Mouse (Mus musculus): ENCODE data around the gene Kbtbd6. TPM values are rescaled to one million over a fixed set of nuclear protein-coding genes. Genes with fewer than 3 reads are reported as not detected.

The Kbtbd6 gene
- polyA plus RNA-seq, 1 experiment = 0.14 TPM

GRCm38 (mm10) chr14:79460401-79460800 is 8.8 kb downstream of the Kbtbd6 start:
- WGBS = 86% methylated on average over 1 of the region's 1 CpGs
- Histone ChIP-seq H3K27ac (ENCODE audit: insufficient read depth, low read depth, low read length) (no peak overlapping the region), H3K4me3 (ENCODE audit: insufficient read depth, low read depth, low read length) (no peak overlapping the region), H3K4me1 (ENCODE audit: control insufficient read depth, insufficient read depth, low read length) (no peaks in the 10 kb centered on the region), H3K27me3 (replicated peaks; ENCODE audit: control insufficient read depth, insufficient read depth, low read length) (no peaks in the 10 kb centered on the region), H3K36me3 (ENCODE audit: control insufficient read depth, insufficient read depth, low read length) (peaks cover 5% of the 10 kb centered on the region)
- DNase-seq = no peak
- no peak for TF ChIP-seq POLR2A (IDR thresholded peaks at IDR 0.05; ENCODE audit: low read depth, low read length)
- TF ChIP-seq CTCF (conservative IDR thresholded peaks at IDR 0.05; ENCODE audit: insufficient read depth, insufficient read length, low read depth, low read length) = no peak

- TF ChIP-seq POLR2A (IDR thresholded peaks at IDR 0.05; ENCODE audit: low read depth, low read length) (no peak), CTCF (conservative IDR thresholded peaks at IDR 0.05; ENCODE audit: insufficient read depth, insufficient read length, low read depth, low read length) (no peak)
- H3K4me3 ChIP-seq (ENCODE audit: insufficient read depth, low read depth, low read length) = no peak overlapping the region
These were observed 9.4 kb downstream of the Kbtbd6 start for GRCm38 (mm10) chr14:79460988-79461387.

GRCm38 (mm10) chr14:79465623-79466022 is 14.0 kb downstream of the Kbtbd6 start:
- TF ChIP-seq CTCF (conservative IDR thresholded peaks at IDR 0.05; ENCODE audit: insufficient read depth, insufficient read length, low read depth, low read length) (no peak), POLR2A (IDR thresholded peaks at IDR 0.05; ENCODE audit: low read depth, low read length) (no peak)
- WGBS = 94% methylated on average over 1 of the region's 1 CpGs
- peaks cover 5% of the 10 kb centered on the region for H3K36me3 ChIP-seq (ENCODE audit: control insufficient read depth, insufficient read depth, low read length)

More at GRCm38 (mm10) chr14:79460988-79461387, 9.4 kb downstream of the Kbtbd6 start:
- no peaks in the 10 kb centered on the region for H3K4me1 ChIP-seq (ENCODE audit: control insufficient read depth, insufficient read depth, low read length)
- H3K27ac ChIP-seq (ENCODE audit: insufficient read depth, low read depth, low read length) = no peak overlapping the region
- H3K27me3 ChIP-seq (replicated peaks; ENCODE audit: control insufficient read depth, insufficient read depth, low read length) = no peaks in the 10 kb centered on the region
- 91% methylated on average over 4 of the region's 4 CpGs for WGBS
- no peak for DNase-seq
- peaks cover 5% of the 10 kb centered on the region for H3K36me3 ChIP-seq (ENCODE audit: control insufficient read depth, insufficient read depth, low read length)

GRCm38 (mm10) chr14:79467621-79468020 is 16.0 kb downstream of the Kbtbd6 start:
- TF ChIP-seq CTCF (conservative IDR thresholded peaks at IDR 0.05; ENCODE audit: insufficient read depth, insufficient read length, low read depth, low read length) (peak; percentile 75), POLR2A (IDR thresholded peaks at IDR 0.05; ENCODE audit: low read depth, low read length) (no peak)
- Histone ChIP-seq H3K27me3 (replicated peaks; ENCODE audit: control insufficient read depth, insufficient read depth, low read length) (no peaks in the 10 kb centered on the region), H3K27ac (ENCODE audit: insufficient read depth, low read depth, low read length) (no peak overlapping the region), H3K4me1 (ENCODE audit: control insufficient read depth, insufficient read depth, low read length) (no peaks in the 10 kb centered on the region), H3K4me3 (ENCODE audit: insufficient read depth, low read depth, low read length) (no peak overlapping the region), H3K36me3 (ENCODE audit: control insufficient read depth, insufficient read depth, low read length) (peaks cover 7% of the 10 kb centered on the region)
- 14% methylated on average over 3 of the region's 3 CpGs for WGBS
- peak; percentile 70 for DNase-seq

More at GRCm38 (mm10) chr14:79465623-79466022, 14.0 kb downstream of the Kbtbd6 start:
- no peak overlapping the region for H3K4me3 ChIP-seq (ENCODE audit: insufficient read depth, low read depth, low read length)
- H3K27ac ChIP-seq (ENCODE audit: insufficient read depth, low read depth, low read length) = no peak overlapping the region
- no peak for DNase-seq
- H3K27me3 ChIP-seq (replicated peaks; ENCODE audit: control insufficient read depth, insufficient read depth, low read length) = no peaks in the 10 kb centered on the region
- H3K4me1 ChIP-seq (ENCODE audit: control insufficient read depth, insufficient read depth, low read length) = no peaks in the 10 kb centered on the region

- Histone ChIP-seq H3K36me3 (ENCODE audit: control insufficient read depth, insufficient read depth, low read length) (peaks cover 10% of the 10 kb centered on the region), H3K4me1 (ENCODE audit: control insufficient read depth, insufficient read depth, low read length) (no peaks in the 10 kb centered on the region), H3K27me3 (replicated peaks; ENCODE audit: control insufficient read depth, insufficient read depth, low read length) (no peaks in the 10 kb centered on the region), H3K4me3 (ENCODE audit: insufficient read depth, low read depth, low read length) (no peak overlapping the region), H3K27ac (ENCODE audit: insufficient read depth, low read depth, low read length) (no peak overlapping the region)
- DNase-seq = no peak
- WGBS = 94% methylated on average over 2 of the region's 2 CpGs
- TF ChIP-seq POLR2A (IDR thresholded peaks at IDR 0.05; ENCODE audit: low read depth, low read length) (no peak), CTCF (conservative IDR thresholded peaks at IDR 0.05; ENCODE audit: insufficient read depth, insufficient read length, low read depth, low read length) (no peak)
These were observed 21.7 kb downstream of the Kbtbd6 start for GRCm38 (mm10) chr14:79473384-79473783.

- peak within 1 kb of the TSS; percentile 97 for H3K27ac ChIP-seq (ENCODE audit: insufficient read depth, low read depth, low read length)
- peaks cover 19% of the 10 kb centered on the region for H3K4me1 ChIP-seq (ENCODE audit: control insufficient read depth, insufficient read depth, low read length)
- peak within 1 kb of the TSS; percentile 71 for H3K4me3 ChIP-seq (ENCODE audit: insufficient read depth, low read depth, low read length)
- TF ChIP-seq CTCF (conservative IDR thresholded peaks at IDR 0.05; ENCODE audit: insufficient read depth, insufficient read length, low read depth, low read length) = no peak
- peak; percentile 93 for TF ChIP-seq POLR2A (IDR thresholded peaks at IDR 0.05; ENCODE audit: low read depth, low read length)
- no peaks in the 10 kb centered on the region for H3K27me3 ChIP-seq (replicated peaks; ENCODE audit: control insufficient read depth, insufficient read depth, low read length)
- peak; percentile 98 for DNase-seq
- no peaks in the 10 kb centered on the region for H3K36me3 ChIP-seq (ENCODE audit: control insufficient read depth, insufficient read depth, low read length)
- under 1% methylated on average over 95 of the region's 96 CpGs for WGBS
These were observed 29.1 kb downstream of the Kbtbd6 start, which contains the start of gene Elf1 for GRCm38 (mm10) chr14:79480624-79481338. Elf1 (plus strand) TSS chr14:79481194.

- no peaks in the 10 kb centered on the region for H3K27me3 ChIP-seq (replicated peaks; ENCODE audit: control insufficient read depth, insufficient read depth, low read length)
- H3K4me3 ChIP-seq (ENCODE audit: insufficient read depth, low read depth, low read length) = peak within 1 kb of the TSS; percentile 71
- DNase-seq = peak; percentile 92
- H3K4me1 ChIP-seq (ENCODE audit: control insufficient read depth, insufficient read depth, low read length) = peaks cover 22% of the 10 kb centered on the region
- under 1% methylated on average over 86 of the region's 86 CpGs for WGBS
- peak within 1 kb of the TSS; percentile 97 for H3K27ac ChIP-seq (ENCODE audit: insufficient read depth, low read depth, low read length)
- H3K36me3 ChIP-seq (ENCODE audit: control insufficient read depth, insufficient read depth, low read length) = no peaks in the 10 kb centered on the region
- TF ChIP-seq POLR2A (IDR thresholded peaks at IDR 0.05; ENCODE audit: low read depth, low read length) (no peak), CTCF (conservative IDR thresholded peaks at IDR 0.05; ENCODE audit: insufficient read depth, insufficient read length, low read depth, low read length) (no peak)
These were observed 29.9 kb downstream of the Kbtbd6 start, which contains the start of gene Wbp4 for GRCm38 (mm10) chr14:79481339-79482151. Wbp4 (minus strand) TSS chr14:79481520.

Measured in kidney, adult 2 months (tissue).